Mouse (Mus musculus): Measurements from ENCODE around the gene Olfr286.

Olfr286 gene

DNA sequence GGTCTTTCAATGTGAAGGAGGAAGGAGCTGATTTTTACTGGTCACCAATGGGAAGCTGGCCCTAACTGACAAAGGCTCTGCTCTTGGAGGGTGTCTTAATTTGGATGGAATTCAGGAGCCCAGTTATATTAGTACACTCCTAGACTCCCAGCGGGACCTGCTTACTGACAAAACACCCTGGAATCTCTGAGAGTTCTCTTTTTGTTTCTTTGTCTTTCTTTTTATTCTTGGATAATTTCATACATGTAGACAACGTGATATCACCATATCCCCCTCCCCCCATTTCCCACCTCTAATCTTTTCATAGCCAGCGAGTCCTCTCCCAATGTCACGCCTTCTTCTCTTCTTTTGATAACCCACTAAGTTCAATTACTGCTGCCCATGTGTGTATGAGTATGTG, at the start of gene Olfr286:
TSS of gene Olfr286 (minus strand) at position 101 of the 400 bp plus-strand sequence.
- no peak for DNase-seq (ENCODE audit: low spot score)

DNA sequence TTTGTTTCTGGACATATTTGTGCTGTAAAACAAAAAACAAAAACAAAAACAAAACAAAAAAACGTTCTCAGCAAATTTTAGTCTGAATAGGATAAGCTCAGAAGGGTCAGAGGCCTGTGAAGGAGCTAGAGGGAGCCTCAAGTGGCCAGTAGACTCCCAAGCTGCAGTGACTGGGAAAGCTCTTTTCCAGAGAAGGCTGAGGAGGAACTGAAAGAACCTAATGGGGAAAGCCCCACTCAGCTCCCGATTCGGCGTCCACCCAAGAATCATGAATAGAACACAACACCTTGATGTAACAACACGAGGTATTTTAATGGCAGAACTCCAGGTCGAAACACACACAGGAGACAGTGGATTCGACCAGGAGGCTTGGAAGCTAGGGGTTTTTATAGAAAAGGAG, 23.5 kb upstream of the Olfr286 start:
- DNase-seq (ENCODE audit: low spot score) = no peak

DNA sequence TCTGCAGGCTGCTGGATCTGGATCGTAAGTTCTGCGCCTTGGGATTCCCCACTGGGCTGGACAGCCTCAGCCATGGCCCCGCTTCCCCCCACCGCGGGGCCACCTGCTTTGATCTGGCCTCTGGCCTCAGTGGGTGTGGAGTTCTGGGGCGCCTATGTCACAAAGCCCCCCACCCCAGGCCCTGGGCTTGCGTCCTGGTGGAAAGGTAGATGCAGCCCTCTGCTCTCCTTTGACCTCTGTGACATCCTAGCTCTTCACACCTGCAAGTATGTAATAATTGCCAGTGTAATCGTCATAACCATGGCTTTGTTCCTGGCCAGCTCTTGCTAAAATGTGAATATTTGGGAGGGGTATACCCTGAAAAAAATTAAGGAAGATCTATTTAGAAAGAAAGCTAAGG, 22.9 kb upstream of the Olfr286 start, which contains the start of gene H1fnt:
TSS of gene H1fnt (minus strand) at position 101 of the 400 bp plus-strand sequence.
- DNase-seq (ENCODE audit: low spot score) = no peak

DNA sequence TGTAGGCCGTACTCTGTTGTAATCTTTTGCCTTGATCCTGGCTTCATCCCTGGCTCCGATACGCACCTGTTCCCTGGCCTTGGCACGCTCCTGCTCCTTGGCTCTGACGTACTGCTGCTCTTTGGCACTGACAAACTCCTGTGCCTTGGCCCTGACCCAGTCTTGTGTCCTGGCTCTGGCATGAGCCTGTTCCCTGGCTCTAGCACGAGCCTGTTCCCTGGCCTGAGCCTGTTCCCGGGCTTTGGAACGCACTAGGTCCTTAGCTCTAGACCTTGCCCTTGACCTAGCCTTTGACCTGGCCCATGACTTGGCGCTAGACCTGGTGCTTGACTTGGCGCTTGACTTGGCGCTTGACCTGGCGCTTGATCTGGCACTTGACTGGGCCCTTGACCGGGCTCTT, 22.0 kb upstream of the Olfr286 start:
- no peak for DNase-seq (ENCODE audit: low spot score)

DNA sequence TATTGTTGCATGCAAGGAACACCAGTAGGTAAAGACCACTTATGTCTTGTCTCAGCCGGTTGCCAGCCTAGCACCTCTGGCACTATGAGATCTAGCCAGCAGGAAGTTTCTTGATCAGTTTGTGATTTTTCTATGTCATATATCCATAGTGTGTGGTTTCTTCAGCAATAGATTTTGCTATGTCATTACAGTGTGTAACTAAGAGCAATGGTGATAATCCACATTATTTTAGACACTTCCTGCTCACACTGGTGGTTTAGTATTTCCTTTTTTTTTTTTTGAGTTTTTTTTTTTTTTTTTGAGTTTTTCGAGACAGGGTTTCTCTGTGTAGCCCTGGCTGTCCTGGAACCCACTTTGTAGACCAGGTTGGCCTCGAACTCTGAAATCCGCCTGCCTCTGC, 1.2 kb upstream of the Olfr286 start:
- no peak for DNase-seq (ENCODE audit: low spot score)

DNA sequence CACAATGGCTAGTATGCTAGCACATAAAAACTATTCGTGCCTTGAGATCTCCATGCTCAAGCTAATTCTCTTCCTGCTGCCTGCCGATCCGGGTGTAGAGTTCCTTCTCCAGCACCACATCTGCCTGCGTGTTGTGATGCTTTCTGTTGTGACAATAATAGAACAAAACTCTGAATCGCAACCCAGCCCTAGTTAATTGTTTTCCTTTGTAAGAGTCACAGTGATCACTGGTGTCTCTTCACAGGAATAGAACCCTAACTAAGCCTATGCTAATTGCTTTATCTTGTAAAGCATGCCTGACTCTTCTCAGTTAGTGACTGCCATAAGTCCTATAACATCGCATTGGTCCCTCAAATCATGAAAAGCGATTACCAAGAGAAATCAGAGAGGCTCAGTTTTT, 8.2 kb downstream of the Olfr286 start:
- no peak for DNase-seq (ENCODE audit: low spot score)

DNA sequence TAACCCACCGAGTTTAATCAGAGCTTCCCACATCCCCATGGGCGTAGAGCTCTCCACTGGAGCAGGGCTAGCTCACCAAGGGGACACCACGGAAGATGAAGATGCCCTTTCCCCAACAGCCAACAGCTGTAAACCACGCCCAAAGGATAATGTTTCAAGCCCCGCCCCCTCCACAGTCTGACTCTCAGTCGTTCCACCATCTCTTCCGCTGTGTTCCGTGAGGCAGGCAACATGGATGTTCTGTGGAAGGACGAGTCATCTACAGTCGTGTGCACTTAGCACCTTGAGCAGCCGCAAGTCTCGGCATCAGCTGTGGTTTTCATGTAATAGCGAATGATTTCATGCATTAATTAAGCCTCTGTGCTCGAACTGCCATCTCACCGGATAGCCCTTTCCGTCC, 8.6 kb downstream of the Olfr286 start:
- DNase-seq (ENCODE audit: low spot score) = no peak

DNA sequence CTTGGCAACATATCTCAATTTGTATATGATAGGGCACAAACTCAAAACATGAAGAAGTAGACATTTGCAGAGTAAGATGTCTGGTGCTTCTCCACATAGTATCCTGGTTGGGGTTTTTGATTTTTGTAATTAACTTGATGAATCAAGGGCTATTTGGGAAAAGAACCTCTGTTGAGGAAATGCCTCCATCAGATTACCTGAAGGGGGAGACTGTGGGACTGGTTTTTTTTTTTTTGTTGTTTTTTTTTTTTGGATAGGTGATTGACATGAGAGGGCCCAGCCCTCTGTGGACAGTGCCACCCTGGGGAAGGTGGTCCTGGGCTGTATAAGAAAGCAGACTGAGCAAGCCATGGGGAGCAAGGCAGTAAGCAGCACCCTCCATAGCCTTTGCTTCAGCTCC, 11.9 kb downstream of the Olfr286 start:
- no peak for DNase-seq (ENCODE audit: low spot score)

DNA sequence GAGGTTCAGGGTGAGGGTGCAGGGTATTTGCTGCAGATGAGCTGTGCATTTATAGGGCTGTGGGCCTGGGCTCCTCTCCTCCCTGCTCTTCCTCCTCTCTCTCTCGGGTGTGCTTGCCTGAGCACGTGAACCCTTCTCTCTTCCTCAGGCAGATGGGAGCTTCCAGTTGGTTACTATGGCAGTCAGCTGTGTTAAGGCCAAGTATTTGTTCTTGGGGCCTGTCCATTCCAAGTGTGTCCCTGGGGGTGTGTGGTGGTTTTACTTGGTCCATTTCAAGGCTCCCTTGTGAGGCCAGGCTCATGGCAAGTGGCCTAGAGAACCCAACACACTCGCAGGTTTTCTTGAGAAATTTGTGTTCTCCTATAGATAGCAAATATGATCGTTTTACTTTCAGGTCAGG, 13.4 kb downstream of the Olfr286 start, which contains the start of the genes Gm44579 and Olfr287:
TSS of gene Gm44579 (minus strand) at position 101 of the 400 bp plus-strand sequence.
TSS of gene Olfr287 (minus strand) at position 180 of the 400 bp plus-strand sequence.
- DNase-seq (ENCODE audit: low spot score) = no peak

DNA sequence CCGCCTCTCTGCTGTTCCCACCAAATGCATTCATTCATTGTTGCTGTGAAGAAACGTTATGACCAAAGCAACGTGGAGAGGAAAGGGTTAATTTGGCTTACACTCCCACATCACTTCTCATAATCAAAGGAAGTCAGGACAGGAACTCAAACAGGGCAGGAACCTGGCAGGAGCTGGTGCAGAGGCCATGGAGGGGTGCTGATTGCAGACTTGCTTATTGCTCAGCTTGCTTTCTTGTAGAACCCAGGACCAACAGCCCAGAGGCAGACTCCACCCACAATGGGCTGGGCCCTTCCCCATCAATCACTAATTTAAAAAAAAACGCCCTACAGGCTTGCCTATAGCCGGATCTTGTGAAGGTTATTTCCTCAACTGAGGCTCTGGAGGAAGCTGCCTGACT, 20.1 kb downstream of the Olfr286 start:
- DNase-seq (ENCODE audit: low spot score) = no peak

DNA sequence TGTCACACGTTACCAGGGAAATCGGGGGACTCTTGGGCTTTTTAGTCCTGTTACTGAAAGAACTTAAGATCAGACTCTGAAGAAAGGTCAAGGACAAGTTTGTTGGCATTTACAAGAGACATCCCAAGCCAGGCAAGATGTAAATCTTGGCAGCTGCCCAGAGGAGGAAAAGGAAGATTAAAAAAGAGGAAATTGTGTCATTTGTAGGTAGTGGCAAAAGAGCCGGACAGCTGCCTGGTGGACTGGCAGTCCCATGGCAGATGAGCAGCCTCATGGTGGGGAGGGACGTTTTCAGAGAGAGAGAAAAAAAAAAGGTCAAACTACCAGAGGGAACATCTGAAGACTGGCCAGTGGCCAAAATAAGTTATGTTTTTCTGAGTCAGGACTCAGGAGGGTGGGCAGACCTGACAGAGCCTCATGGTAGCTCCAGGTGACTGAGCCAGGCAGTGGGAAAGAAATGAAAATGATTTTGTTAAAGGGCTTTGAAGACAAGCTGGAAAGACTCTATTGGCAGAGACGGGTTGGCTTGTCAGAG, 20.8 kb downstream of the Olfr286 start:
- no peak for DNase-seq (ENCODE audit: low spot score)

DNA sequence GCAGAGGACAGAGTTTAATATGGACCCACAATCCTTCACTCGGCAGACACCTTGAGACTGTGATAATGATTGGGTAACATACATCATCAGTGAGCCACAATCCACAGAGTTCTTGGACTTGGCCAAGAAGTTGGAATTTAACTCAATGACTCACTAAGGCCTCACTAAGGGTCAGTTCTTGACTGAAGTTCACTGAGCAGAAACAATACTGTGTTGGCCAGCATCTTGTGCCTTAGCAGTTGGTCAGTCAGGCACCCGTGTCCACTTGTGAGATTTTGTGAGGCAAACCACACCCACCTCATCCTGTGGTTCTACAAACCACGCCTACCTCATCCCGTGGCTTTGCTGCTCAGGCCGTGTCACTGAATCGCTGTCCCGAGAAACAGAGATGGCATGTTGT, 24.6 kb downstream of the Olfr286 start:
- DNase-seq (ENCODE audit: low spot score) = no peak

DNA sequence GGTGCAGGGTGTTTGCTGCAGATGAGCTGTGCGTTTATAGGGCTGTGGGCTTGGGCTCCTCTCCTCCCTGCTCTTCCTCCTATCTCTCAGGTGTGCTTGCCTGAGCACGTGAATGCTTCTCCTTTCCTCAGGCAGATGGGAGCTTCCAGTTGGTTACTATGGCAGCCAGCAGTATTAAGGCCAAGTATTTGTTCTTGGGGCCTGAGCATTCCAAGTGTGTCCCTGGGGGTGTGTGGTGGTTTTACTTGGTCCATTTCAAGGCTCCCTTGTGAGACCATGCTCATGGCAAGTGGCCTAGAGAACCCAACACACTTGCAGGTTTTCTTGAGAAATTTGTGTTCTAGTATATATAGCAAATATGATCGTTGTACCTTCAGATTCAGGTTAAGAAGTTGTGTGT, 38.8 kb downstream of the Olfr286 start, which contains the start of gene Olfr288:
TSS of gene Olfr288 (minus strand) at position 101 of the 400 bp plus-strand sequence.
- DNase-seq (ENCODE audit: low spot score) = no peak

DNA sequence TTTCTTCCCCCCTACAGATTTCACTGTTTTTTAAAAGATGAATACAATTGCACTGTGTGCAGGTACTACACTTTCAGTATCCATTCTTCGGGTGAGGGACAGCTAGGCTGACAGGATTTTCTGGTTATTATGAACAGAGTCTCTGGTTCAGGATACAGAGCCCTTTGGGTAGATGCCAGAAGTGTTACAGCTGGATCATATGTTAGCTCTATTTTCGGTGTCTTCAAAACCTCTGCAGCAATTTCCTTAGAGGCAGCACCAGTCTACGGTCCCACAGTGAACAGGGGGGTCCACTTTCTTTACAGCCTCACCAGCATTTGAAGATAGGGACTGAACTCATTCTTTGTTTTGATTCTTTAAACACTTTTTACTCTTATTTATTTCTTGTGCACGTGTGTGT, 49.8 kb downstream of the Olfr286 start:
- DNase-seq (ENCODE audit: low spot score) = no peak

DNA sequence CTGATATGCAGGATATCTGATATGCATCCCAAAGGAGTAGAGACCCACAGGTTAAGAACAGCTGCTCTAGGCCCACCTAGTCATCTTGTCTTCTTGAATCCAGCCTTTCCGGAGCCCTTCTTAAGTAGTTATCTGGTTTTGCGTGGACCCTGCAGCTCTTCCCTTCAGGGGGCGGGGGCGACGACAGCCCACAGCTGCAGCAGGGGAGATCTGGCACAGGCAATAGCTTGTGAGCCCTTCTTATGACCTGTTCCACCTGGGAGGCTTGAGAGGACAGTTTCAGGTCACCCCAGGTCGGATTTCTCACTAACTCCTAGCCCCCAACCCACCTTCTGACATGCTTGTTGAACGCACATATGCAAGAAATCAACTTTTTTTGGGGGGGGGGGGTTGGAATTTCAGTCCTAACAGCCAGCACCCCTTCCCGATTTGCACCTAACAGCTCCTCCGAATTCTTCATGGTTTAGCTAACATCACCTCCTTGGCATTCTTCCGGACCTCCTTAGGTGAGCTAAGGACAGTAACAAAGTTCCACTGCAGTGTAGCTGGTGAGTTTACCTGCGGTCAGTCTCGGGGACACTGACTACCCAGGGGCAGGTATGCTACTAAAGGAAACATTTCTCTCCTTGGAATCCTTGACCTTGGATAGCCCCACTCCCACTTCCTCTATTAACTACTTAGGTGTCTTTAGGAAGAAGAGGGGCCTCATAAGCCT, 52.2 kb downstream of the Olfr286 start:
- no peak for DNase-seq (ENCODE audit: low spot score)

DNA sequence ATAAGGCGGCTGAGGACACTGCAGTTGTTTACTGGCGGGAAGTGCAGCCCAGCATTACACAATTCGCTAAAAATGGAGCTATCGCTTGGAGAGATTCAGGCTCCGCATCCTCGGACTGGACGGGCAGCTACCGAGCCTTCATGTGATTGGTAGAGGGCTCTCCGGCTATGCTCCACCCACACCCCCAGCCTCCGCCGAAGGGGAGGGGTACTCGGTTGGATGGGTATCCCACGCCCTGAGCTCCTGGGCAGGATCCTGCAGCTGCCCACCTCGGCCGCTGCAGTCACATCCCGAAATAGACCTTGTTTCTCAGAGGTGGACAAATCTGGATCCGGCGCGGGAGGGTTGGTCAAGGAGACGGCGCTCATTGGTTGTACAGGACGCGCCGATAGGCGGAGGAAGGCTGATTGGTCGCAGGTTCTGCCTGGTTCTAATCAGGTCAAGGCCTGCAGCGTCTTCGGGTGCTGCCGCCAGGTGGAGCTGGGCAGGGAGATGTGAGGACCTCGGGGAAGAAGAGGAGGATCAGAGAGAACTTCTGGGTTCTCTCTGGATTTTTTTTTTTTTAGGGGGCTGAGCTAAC, 53.0 kb downstream of the Olfr286 start:
- DNase-seq (ENCODE audit: low spot score) = peak; percentile 91

DNA sequence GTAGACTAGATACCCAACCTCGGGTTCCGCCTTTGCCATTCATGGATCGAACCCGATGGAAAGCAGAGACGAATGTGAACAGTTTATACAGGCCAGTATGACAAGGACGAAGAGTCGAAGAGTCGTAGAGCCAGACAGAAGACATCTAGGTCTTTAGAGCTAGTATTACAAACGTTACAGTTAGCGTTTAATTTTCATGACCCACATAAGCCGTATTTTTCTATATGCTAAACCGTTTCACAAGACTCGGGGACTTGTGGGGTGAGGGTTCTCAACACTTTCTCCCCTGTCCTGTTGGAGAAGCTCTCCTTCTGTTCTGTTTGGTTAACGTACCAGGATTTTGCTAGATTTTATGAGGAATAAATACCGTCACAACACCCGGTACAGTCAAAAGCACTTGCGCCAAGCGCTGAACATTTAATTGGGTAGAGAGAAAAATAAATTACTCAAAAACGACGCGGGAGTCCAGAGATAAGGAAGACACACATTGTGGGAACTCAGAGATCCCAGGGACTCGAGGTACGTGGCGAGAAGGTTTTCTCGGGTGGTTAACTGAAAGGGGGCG, 53.6 kb downstream of the Olfr286 start:
- DNase-seq (ENCODE audit: low spot score) = no peak

DNA sequence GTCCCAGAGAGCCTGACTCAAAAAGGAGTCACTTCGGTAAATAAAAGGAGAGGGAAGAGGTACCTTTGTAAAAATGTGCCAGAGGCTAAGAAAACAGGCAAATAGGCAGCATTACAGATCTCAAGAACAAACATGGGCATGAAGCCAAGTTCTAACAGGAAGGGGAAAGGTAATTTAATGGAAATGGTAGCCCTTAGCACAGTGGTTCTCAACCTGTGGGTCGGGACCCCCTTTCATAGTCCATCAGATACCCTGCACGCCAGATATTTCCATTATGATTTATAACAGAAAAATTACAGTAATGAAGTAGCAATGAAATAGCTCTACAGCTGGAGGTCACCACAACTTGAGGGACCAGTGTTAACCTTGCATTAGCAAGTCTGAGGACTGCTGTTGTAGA, 56.9 kb downstream of the Olfr286 start:
- DNase-seq (ENCODE audit: low spot score) = no peak
